Mouse (Mus musculus) myocyte (in vitro differentiated cells): ENCODE data around the gene Ttll5. TPM values are rescaled to one million over a fixed set of nuclear protein-coding genes. Genes with fewer than 3 reads are reported as not detected.

ENCODE experiments used
- H3K27me3 ChIP-seq: one replicate; pipeline ENCODE4 v1.6.1; 2011; ENCODE audit not compliant: control insufficient read depth, insufficient read depth, insufficient read length
- H3K36me3 ChIP-seq: one replicate; pipeline ENCODE4 v1.6.1; 2011; ENCODE audit not compliant: control insufficient read depth, insufficient read depth
- H3K4me2 ChIP-seq: one replicate; pipeline ENCODE4 v1.6.1; 2011; ENCODE audit warnings: low read depth, control low read depth
- H3K4me3 ChIP-seq: one replicate; pipeline ENCODE4 v1.5.1; 2011; ENCODE audit warnings: mild to moderate bottlenecking, control low read depth, moderate library complexity
- H3K79me2 ChIP-seq: one replicate; pipeline ENCODE4 v1.6.1; 2011; ENCODE audit not compliant: control insufficient read depth, insufficient read depth
- H3ac ChIP-seq: one replicate; pipeline ENCODE4 v1.6.1; 2011; ENCODE audit not compliant: control insufficient read depth, insufficient read length
- CEBPB ChIP-seq: IDR thresholded peaks from 2 replicates; pipeline ENCODE4 v1.6.1; 2011; ENCODE audit warnings: mild to moderate bottlenecking, moderate library complexity; ENCODE audit not compliant: poor library complexity, insufficient read depth, severe bottlenecking
- E2F4 ChIP-seq: IDR thresholded peaks from one replicate; pipeline ENCODE4 v1.6.1; 2011; ENCODE audit warnings: mild to moderate bottlenecking, control low read depth, moderate library complexity; ENCODE audit not compliant: insufficient read depth
- MAX ChIP-seq: IDR thresholded peaks from one replicate; pipeline ENCODE4 v1.6.1; 2011; ENCODE audit warnings: low read depth, mild to moderate bottlenecking, control low read depth
- MYOD1 ChIP-seq, 3 experiments: IDR thresholded peaks; one replicate each; pipeline ENCODE4 v1.6.1; 2011; ENCODE audit warnings: control low read depth in 2 of 3, low read depth in 2 of 3, mild to moderate bottlenecking in 2 of 3, moderate library complexity in 1 of 3; ENCODE audit not compliant: insufficient read length in 2 of 3, control insufficient read depth in 1 of 3
- MYOG ChIP-seq, 3 experiments: IDR thresholded peaks; one replicate each; pipeline ENCODE4 v1.6.1; 2011; ENCODE audit warnings: control low read depth in 2 of 3, low read depth in 2 of 3, mild to moderate bottlenecking in 2 of 3; ENCODE audit not compliant: insufficient read length in 2 of 3, control insufficient read depth in 1 of 3, insufficient read depth in 1 of 3
- POLR2A ChIP-seq: IDR thresholded peaks from one replicate; pipeline ENCODE4 v1.6.1; 2011; ENCODE audit warnings: low read depth, mild to moderate bottlenecking, control low read depth, moderate library complexity; ENCODE audit not compliant: insufficient read length
- POLR2AphosphoS2 ChIP-seq: IDR thresholded peaks from one replicate; pipeline ENCODE4 v1.6.1; 2011; ENCODE audit warnings: low read depth, control low read depth; ENCODE audit not compliant: insufficient read length
- REST ChIP-seq: IDR thresholded peaks from one replicate; pipeline ENCODE4 v1.6.1; 2011; ENCODE audit warnings: mild to moderate bottlenecking, control low read depth, moderate library complexity; ENCODE audit not compliant: insufficient read depth, insufficient read length
- SRF ChIP-seq: IDR thresholded peaks from one replicate; pipeline ENCODE4 v1.6.1; 2011; ENCODE audit warnings: low read depth; ENCODE audit not compliant: control insufficient read depth, insufficient read length
- TCF12 ChIP-seq: IDR thresholded peaks from one replicate; pipeline ENCODE4 v1.6.1; 2011; ENCODE audit warnings: mild to moderate bottlenecking, control low read depth; ENCODE audit not compliant: poor library complexity, insufficient read depth, severe bottlenecking
- TCF3 ChIP-seq: IDR thresholded peaks from one replicate; pipeline ENCODE4 v1.6.1; 2011; ENCODE audit warnings: low read depth, control low read depth; ENCODE audit not compliant: insufficient read length
- USF1 ChIP-seq: IDR thresholded peaks from one replicate; pipeline ENCODE4 v1.6.1; 2011; ENCODE audit warnings: low read depth, mild to moderate bottlenecking, control low read depth, moderate library complexity
- polyA plus RNA-seq: library from polyadenylated mRNA; unstranded; fragments of >200 nt; fragmentation: generic; extraction: Trizol; gene quantifications from one replicate; pipeline ENCODE4 v1.2.1, GENCODE M21; 2012; ENCODE audit warnings: missing spikeins

Ttll5 gene
- polyA plus RNA-seq, 1 experiment = 36.2 TPM

DNA sequence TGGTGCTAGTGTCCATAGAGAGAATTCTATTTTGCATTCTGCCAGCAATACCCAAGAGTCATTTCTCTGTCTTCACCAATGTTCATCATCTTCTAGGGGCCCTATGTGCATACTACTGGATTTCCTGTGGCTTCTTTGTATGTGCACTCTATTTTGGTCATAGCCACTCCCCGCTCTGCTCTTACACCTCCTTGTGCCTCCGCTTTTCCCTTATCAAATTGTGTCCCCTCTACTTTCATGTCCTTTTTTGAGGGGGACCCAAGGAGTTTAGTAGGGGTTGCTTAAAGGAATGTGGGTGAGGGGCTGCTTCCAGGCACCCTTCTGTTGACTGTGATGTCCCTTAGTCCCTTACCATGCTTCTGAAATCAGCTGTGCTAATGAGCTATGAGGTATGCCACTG lies 222.3 kb downstream of the Ttll5 start:
- peaks cover 14% of the 10 kb centered on the region for H3K36me3 ChIP-seq

DNA sequence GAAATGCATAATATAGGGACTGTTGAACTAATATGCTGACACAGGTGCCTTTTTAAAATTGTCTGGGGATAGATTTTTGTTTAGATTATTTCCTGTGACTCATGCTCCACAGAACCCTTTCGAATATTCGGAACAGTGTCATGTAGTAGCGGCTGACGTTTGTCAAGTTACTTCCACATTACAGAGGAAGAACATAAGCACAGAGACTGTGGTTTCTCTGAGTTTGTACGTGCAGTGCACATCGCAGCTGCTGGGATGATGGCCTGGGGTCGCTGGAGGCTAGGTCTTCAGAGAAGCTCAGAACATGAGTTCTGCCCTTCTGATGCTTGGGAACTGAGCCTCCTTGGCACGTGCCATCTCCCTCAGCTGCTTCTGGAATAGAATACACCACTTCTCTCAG lies 222.9 kb downstream of the Ttll5 start:
- H3ac ChIP-seq = no peak overlapping the region
- H3K36me3 ChIP-seq = peaks cover 14% of the 10 kb centered on the region
- H3K79me2 ChIP-seq = no peaks in the 10 kb centered on the region
- TF ChIP-seq USF1 = no peak
- TF ChIP-seq POLR2A = no peak
- TF ChIP-seq TCF3 = no peak
- no peak for TF ChIP-seq TCF12
- no peak for TF ChIP-seq POLR2AphosphoS2
- no peak for TF ChIP-seq MAX
- TF ChIP-seq MYOD1 (IDR thresholded peaks at IDR 0.05; ENCODE audit: control insufficient read depth in 1 of 3, insufficient read length in 2 of 3, low read depth in 2 of 3) = no peak
- no peak for TF ChIP-seq CEBPB
- TF ChIP-seq MYOG (IDR thresholded peaks at IDR 0.05; ENCODE audit: control insufficient read depth in 1 of 3, insufficient read depth in 1 of 3, insufficient read length in 2 of 3, low read depth in 2 of 3) = no peak
- no peak for TF ChIP-seq SRF
- no peak for TF ChIP-seq REST
- TF ChIP-seq E2F4 = no peak
- no peaks in the 10 kb centered on the region for H3K27me3 ChIP-seq
- no peak overlapping the region for H3K4me3 ChIP-seq
- no peak overlapping the region for H3K4me2 ChIP-seq

More for the DNA sequence above, 222.3 kb downstream of the Ttll5 start:
- Histone ChIP-seq H3ac (no peak overlapping the region), H3K79me2 (no peaks in the 10 kb centered on the region), H3K4me3 (no peak overlapping the region), H3K27me3 (no peaks in the 10 kb centered on the region), H3K4me2 (no peak overlapping the region)
- TF ChIP-seq MYOG (IDR thresholded peaks at IDR 0.05; ENCODE audit: control insufficient read depth in 1 of 3, insufficient read depth in 1 of 3, insufficient read length in 2 of 3, low read depth in 2 of 3) (no peak), REST (no peak), TCF12 (no peak), MYOD1 (IDR thresholded peaks at IDR 0.05; ENCODE audit: control insufficient read depth in 1 of 3, insufficient read length in 2 of 3, low read depth in 2 of 3) (no peak), POLR2AphosphoS2 (no peak), MAX (no peak), TCF3 (no peak), POLR2A (no peak), SRF (no peak), CEBPB (no peak), USF1 (no peak), E2F4 (no peak)

DNA sequence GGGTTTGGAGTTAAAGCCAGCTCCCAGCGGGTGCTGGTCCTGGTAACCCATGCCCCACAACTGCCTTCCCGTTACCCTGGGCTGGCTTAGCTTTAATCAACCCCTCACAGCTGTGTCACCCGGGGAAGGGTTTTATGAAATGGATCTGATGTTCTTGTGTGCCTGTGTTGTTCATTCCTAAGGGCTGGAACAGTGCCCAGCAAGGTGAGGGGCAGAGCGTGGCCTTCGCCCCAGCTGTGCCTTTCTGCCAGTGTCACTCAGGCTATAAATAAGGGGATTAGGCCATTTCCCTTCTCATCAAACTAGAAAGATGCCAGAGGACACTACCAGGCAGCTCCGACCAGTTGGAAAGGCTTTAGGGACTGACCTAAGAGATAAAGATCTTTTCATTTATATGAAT lies 225.4 kb downstream of the Ttll5 start:
- Histone ChIP-seq H3K79me2 (no peaks in the 10 kb centered on the region), H3ac (no peak overlapping the region), H3K4me3 (no peak overlapping the region), H3K27me3 (no peaks in the 10 kb centered on the region), H3K4me2 (no peak overlapping the region), H3K36me3 (peaks cover under 1% of the 10 kb centered on the region)
- TF ChIP-seq POLR2AphosphoS2 = no peak
- peak in 2 of 3 experiments; percentile 16 to 44 for TF ChIP-seq MYOG (IDR thresholded peaks at IDR 0.05; ENCODE audit: control insufficient read depth in 1 of 3, insufficient read depth in 1 of 3, insufficient read length in 2 of 3, low read depth in 2 of 3)
- TF ChIP-seq REST = no peak
- TF ChIP-seq MYOD1 (IDR thresholded peaks at IDR 0.05; ENCODE audit: control insufficient read depth in 1 of 3, insufficient read length in 2 of 3, low read depth in 2 of 3) = peak; percentile 2 to 85 (median 9)
- TF ChIP-seq TCF3 = peak; percentile 20

DNA sequence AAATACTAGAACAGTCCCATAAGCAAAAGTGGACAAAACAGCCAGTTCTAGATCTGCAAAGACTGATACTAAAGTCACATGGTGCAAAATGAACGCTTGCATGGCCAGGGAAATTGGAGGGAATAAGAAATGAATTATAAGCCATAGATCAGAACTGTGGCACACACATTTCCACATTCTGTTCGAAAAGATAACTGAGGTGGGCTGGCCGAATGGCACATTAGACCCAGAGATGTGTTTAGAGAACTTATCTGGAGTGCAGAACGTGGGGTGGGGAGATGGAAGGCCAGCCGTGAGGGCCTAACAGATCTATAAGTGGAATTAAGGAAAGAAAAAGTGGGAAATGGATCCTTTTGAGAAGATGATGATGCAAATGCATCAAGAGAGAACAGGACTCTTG lies 227.0 kb downstream of the Ttll5 start:
- no peak for TF ChIP-seq REST
- TF ChIP-seq TCF12 = no peak
- TF ChIP-seq USF1 = no peak
- no peak for TF ChIP-seq SRF
- no peak for TF ChIP-seq MAX
- TF ChIP-seq CEBPB = no peak
- TF ChIP-seq MYOG (IDR thresholded peaks at IDR 0.05; ENCODE audit: control insufficient read depth in 1 of 3, insufficient read depth in 1 of 3, insufficient read length in 2 of 3, low read depth in 2 of 3) = no peak
- TF ChIP-seq TCF3 = no peak
- no peak for TF ChIP-seq MYOD1 (IDR thresholded peaks at IDR 0.05; ENCODE audit: control insufficient read depth in 1 of 3, insufficient read length in 2 of 3, low read depth in 2 of 3)
- TF ChIP-seq POLR2AphosphoS2 = no peak
- TF ChIP-seq POLR2A = no peak
- TF ChIP-seq E2F4 = no peak
- no peak overlapping the region for H3ac ChIP-seq

DNA sequence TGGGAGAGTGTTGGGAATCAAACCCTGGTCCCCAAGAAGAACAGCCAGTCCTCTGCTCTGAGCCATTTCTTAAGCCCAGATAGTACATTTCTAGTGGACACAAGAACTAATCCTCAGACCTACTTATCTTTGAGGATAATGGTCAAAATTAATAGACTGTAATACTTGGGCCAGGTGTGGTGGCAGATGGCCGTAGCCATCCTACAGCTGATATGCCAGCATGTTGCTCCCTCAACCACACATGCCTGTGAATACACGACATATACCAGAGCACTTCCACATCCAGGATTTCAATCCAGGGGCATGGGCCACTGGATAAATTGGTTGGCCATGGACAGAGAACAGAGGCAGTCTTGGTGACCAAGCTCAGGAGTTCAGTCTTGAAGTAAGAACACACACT lies 230.8 kb downstream of the Ttll5 start:
- Histone ChIP-seq H3ac (no peak overlapping the region), H3K79me2 (no peaks in the 10 kb centered on the region), H3K36me3 (peaks cover 45% of the 10 kb centered on the region), H3K4me2 (no peak overlapping the region), H3K27me3 (no peaks in the 10 kb centered on the region), H3K4me3 (no peak overlapping the region)
- TF ChIP-seq E2F4 (no peak), TCF12 (no peak), POLR2A (peak; percentile 16), SRF (no peak), USF1 (no peak), MYOG (IDR thresholded peaks at IDR 0.05; ENCODE audit: control insufficient read depth in 1 of 3, insufficient read depth in 1 of 3, insufficient read length in 2 of 3, low read depth in 2 of 3) (no peak), MYOD1 (IDR thresholded peaks at IDR 0.05; ENCODE audit: control insufficient read depth in 1 of 3, insufficient read length in 2 of 3, low read depth in 2 of 3) (no peak), TCF3 (no peak), CEBPB (no peak), POLR2AphosphoS2 (peak; percentile 69), REST (no peak), MAX (no peak)

More for the DNA sequence above, 227.0 kb downstream of the Ttll5 start:
- Histone ChIP-seq H3K27me3 (no peaks in the 10 kb centered on the region), H3K79me2 (no peaks in the 10 kb centered on the region), H3K36me3 (peaks cover 14% of the 10 kb centered on the region), H3K4me2 (no peak overlapping the region), H3K4me3 (no peak overlapping the region)
